Mouse (Mus musculus): ENCODE measurements at regions not wholly inside any gene's neighbourhood (a gene's known extent, or its start where the extent isn't known, plus 50 kb on each side); places are given as distances from the start of the nearest gene placed in this dataset.

DNA sequence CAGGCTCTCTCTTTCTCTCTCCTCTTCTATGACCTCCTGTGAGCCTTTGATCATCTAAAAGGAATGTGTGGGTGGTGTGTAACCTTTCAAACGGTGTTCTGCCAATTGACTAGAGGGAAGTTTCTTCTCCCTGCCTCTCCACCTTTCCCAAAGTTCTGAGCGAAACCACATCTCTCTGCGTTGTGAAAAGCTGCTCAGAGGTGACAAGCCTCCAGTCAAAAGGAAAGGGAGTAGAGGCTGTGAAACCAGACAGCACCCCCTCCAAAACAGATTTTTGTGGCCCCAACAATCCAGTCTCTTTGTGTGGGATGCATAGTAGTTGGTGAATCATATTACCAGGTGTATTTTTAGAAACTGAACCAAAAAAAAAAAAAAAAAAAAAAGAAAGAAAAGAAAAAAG, 178.5 kb upstream of the Erbb4 start:
- TF ChIP-seq CTCF (conservative IDR thresholded peaks at IDR 0.05 in 1 of 2, IDR thresholded peaks at IDR 0.05 in 1 of 2; ENCODE audit: low read depth in 2 of 2, low read length in 2 of 2) = no peak
- TF ChIP-seq E2F4 (IDR thresholded peaks at IDR 0.05; ENCODE audit: insufficient replicate concordance, low read depth, low read length) = no peak
- no peak for TF ChIP-seq POLR2A (IDR thresholded peaks at IDR 0.05; ENCODE audit: low read depth, low read length)
- no peak for TF ChIP-seq PAX5 (IDR thresholded peaks at IDR 0.05; ENCODE audit: low read length)
- no peak for TF ChIP-seq EP300 (IDR thresholded peaks at IDR 0.05; ENCODE audit: low read length)
- TF ChIP-seq ZMIZ1 (IDR thresholded peaks at IDR 0.05; ENCODE audit: low read depth, low read length) = no peak
- TF ChIP-seq GABPA (IDR thresholded peaks at IDR 0.05; ENCODE audit: insufficient replicate concordance, low read depth, low read length) = no peak
- no peak for TF ChIP-seq SIN3A (IDR thresholded peaks at IDR 0.05; ENCODE audit: low read length)
- TF ChIP-seq IRF4 (IDR thresholded peaks at IDR 0.05; ENCODE audit: low read depth, low read length) = no peak
- no peak for TF ChIP-seq JUND (conservative IDR thresholded peaks at IDR 0.05; ENCODE audit: low read depth, low read length)
- TF ChIP-seq MXI1 (IDR thresholded peaks at IDR 0.05; ENCODE audit: low read depth, low read length) = no peak
- no peak for TF ChIP-seq KAT2A (IDR thresholded peaks at IDR 0.05; ENCODE audit: insufficient replicate concordance, low read length)
- TF ChIP-seq MAX (IDR thresholded peaks at IDR 0.05; ENCODE audit: low read length) = no peak
